Mouse (Mus musculus): ENCODE measurements around the gene Bcar1. TPM values are rescaled to one million over a fixed set of nuclear protein-coding genes. Genes with fewer than 3 reads are reported as not detected.

The Bcar1 gene
- polyA plus RNA-seq, 1 experiment, result 29.5 TPM

- no peak overlapping the region for H3K4me3 ChIP-seq (ENCODE audit: control insufficient read depth, low read depth, low read length)
- peaks cover 3% of the 10 kb centered on the region; the same call in 1 of the 2 replicates for H3K36me3 ChIP-seq (ENCODE audit: control insufficient read depth, insufficient read depth, low read length)
Observed at GRCm38 (mm10) chr8:111769296-111769695, 25.7 kb upstream of the Bcar1 start.

GRCm38 (mm10) chr8:111768651-111769050 is 25.0 kb upstream of the Bcar1 start:
- H3K36me3 ChIP-seq (ENCODE audit: control insufficient read depth, insufficient read depth, low read length), result peaks cover 3% of the 10 kb centered on the region; the same call in 1 of the 2 replicates
- H3K27me3 ChIP-seq (ENCODE audit: control insufficient read depth, insufficient read depth, low read length), result no peaks in the 10 kb centered on the region
- H3K27ac ChIP-seq (ENCODE audit: control insufficient read depth, insufficient read depth, low read depth, low read length), result no peak overlapping the region
- H3K4me1 ChIP-seq (ENCODE audit: control insufficient read depth, insufficient read depth, low read length), result no peaks in the 10 kb centered on the region
- no peak overlapping the region for H3K4me3 ChIP-seq (ENCODE audit: control insufficient read depth, low read depth, low read length)
- TF ChIP-seq POLR2A (IDR thresholded peaks at IDR 0.05; ENCODE audit: control insufficient read depth, low read depth, low read length), result no peak
- no peak for TF ChIP-seq CTCF (IDR thresholded peaks at IDR 0.05; ENCODE audit: control insufficient read depth, insufficient read depth, insufficient replicate concordance, low read depth, low read length)

More at GRCm38 (mm10) chr8:111769296-111769695, 25.7 kb upstream of the Bcar1 start:
- no peaks in the 10 kb centered on the region for H3K27me3 ChIP-seq (ENCODE audit: control insufficient read depth, insufficient read depth, low read length)
- no peaks in the 10 kb centered on the region for H3K4me1 ChIP-seq (ENCODE audit: control insufficient read depth, insufficient read depth, low read length)
- no peak for TF ChIP-seq CTCF (IDR thresholded peaks at IDR 0.05; ENCODE audit: control insufficient read depth, insufficient read depth, insufficient replicate concordance, low read depth, low read length)
- TF ChIP-seq POLR2A (IDR thresholded peaks at IDR 0.05; ENCODE audit: control insufficient read depth, low read depth, low read length), result no peak; the same call in 1 of the 2 replicates
- H3K27ac ChIP-seq (ENCODE audit: control insufficient read depth, insufficient read depth, low read depth, low read length), result no peak overlapping the region

DNA sequence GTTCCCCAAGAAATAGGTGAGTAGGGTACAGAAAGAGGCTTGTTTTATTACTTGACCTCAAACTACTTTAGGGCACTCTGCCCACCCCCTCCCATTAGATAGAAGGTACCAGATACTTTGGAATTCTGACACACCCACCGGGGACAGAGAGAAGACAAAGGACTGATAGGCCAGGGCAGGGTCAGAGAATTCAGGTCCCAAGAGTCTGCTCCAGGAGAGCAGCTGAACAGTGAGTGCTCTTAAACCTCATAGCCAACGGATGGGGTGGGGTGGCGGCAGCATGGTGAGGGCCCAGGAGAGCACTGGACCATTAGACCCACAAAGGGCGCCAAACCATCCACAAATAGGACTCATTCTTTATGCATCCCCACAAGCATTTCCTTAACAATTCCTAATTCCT is 22.0 kb upstream of the Bcar1 start:
- no peak for TF ChIP-seq POLR2A (IDR thresholded peaks at IDR 0.05; ENCODE audit: control insufficient read depth, low read depth, low read length)
- no peak for TF ChIP-seq CTCF (IDR thresholded peaks at IDR 0.05; ENCODE audit: control insufficient read depth, insufficient read depth, insufficient replicate concordance, low read depth, low read length)
- Histone ChIP-seq H3K27ac (ENCODE audit: control insufficient read depth, insufficient read depth, low read depth, low read length) (no peak overlapping the region), H3K27me3 (ENCODE audit: control insufficient read depth, insufficient read depth, low read length) (no peaks in the 10 kb centered on the region), H3K36me3 (ENCODE audit: control insufficient read depth, insufficient read depth, low read length) (peaks cover 3% of the 10 kb centered on the region; the same call in 1 of the 2 replicates), H3K4me3 (ENCODE audit: control insufficient read depth, low read depth, low read length) (no peak overlapping the region), H3K4me1 (ENCODE audit: control insufficient read depth, insufficient read depth, low read length) (no peaks in the 10 kb centered on the region)

DNA sequence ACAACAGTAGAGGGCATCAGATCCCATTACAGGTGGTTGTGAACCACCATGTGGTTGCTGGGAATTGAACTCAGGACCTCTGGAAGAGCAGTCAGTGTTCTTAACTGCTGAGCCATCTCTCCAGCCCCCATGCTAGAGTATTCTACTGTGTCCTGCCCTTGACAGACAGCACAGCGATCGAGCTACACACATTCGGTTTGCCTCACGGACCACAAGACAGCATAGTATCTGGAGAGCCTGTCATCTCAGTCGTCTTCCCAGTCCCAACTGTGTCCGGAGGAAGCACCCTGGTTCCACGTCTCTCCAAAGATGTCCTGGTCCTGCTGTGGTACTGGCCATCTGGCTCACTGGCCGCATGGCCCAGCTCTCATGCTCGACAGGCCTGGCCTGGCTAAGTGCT is 21.5 kb upstream of the Bcar1 start:
- H3K4me3 ChIP-seq (ENCODE audit: control insufficient read depth, low read depth, low read length), result no peak overlapping the region
- H3K27me3 ChIP-seq (ENCODE audit: control insufficient read depth, insufficient read depth, low read length), result no peaks in the 10 kb centered on the region
- TF ChIP-seq POLR2A (IDR thresholded peaks at IDR 0.05; ENCODE audit: control insufficient read depth, low read depth, low read length), result no peak
- no peak for TF ChIP-seq CTCF (IDR thresholded peaks at IDR 0.05; ENCODE audit: control insufficient read depth, insufficient read depth, insufficient replicate concordance, low read depth, low read length)
- no peaks in the 10 kb centered on the region for H3K4me1 ChIP-seq (ENCODE audit: control insufficient read depth, insufficient read depth, low read length)
- no peak overlapping the region for H3K27ac ChIP-seq (ENCODE audit: control insufficient read depth, insufficient read depth, low read depth, low read length)
- H3K36me3 ChIP-seq (ENCODE audit: control insufficient read depth, insufficient read depth, low read length), result peaks cover 3% of the 10 kb centered on the region; the same call in 1 of the 2 replicates

- no peak overlapping the region for H3K27ac ChIP-seq (ENCODE audit: control insufficient read depth, insufficient read depth, low read depth, low read length)
- no peak for TF ChIP-seq POLR2A (IDR thresholded peaks at IDR 0.05; ENCODE audit: control insufficient read depth, low read depth, low read length)
- TF ChIP-seq CTCF (IDR thresholded peaks at IDR 0.05; ENCODE audit: control insufficient read depth, insufficient read depth, insufficient replicate concordance, low read depth, low read length), result no peak
- H3K27me3 ChIP-seq (ENCODE audit: control insufficient read depth, insufficient read depth, low read length), result no peaks in the 10 kb centered on the region
- no peak overlapping the region for H3K4me3 ChIP-seq (ENCODE audit: control insufficient read depth, low read depth, low read length)
- H3K4me1 ChIP-seq (ENCODE audit: control insufficient read depth, insufficient read depth, low read length), result no peaks in the 10 kb centered on the region
- no peaks in the 10 kb centered on the region for H3K36me3 ChIP-seq (ENCODE audit: control insufficient read depth, insufficient read depth, low read length)
Observed at GRCm38 (mm10) chr8:111760708-111761107, 17.1 kb upstream of the Bcar1 start.

DNA sequence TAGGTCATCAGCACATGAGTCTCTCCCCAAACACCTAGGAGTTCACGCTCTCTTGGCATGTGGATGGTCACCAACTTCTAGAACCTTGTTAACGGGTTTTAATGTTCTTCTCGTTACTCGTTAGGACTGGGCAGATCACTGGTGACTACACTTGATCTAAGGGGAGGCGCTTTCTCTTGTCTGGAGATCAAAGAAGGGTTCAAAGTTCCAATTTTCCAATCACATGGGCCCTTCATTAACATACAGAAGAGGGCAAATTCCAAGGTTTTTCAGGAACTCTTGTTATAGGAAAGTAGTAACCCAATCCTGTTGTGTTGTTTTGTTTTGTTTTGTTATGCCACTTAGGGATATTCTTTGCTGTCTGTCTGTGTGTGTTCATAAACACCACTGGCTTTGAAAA is 15.2 kb upstream of the Bcar1 start:
- no peak overlapping the region for H3K4me3 ChIP-seq (ENCODE audit: control insufficient read depth, low read depth, low read length)
- H3K27me3 ChIP-seq (ENCODE audit: control insufficient read depth, insufficient read depth, low read length), result no peaks in the 10 kb centered on the region
- H3K36me3 ChIP-seq (ENCODE audit: control insufficient read depth, insufficient read depth, low read length), result no peaks in the 10 kb centered on the region
- TF ChIP-seq CTCF (IDR thresholded peaks at IDR 0.05; ENCODE audit: control insufficient read depth, insufficient read depth, insufficient replicate concordance, low read depth, low read length) (no peak), POLR2A (IDR thresholded peaks at IDR 0.05; ENCODE audit: control insufficient read depth, low read depth, low read length) (no peak)
- no peak overlapping the region for H3K27ac ChIP-seq (ENCODE audit: control insufficient read depth, insufficient read depth, low read depth, low read length)
- H3K4me1 ChIP-seq (ENCODE audit: control insufficient read depth, insufficient read depth, low read length), result peaks cover 2% of the 10 kb centered on the region; the same call in 1 of the 2 replicates

GRCm38 (mm10) chr8:111757599-111757998 is 14.0 kb upstream of the Bcar1 start:
- H3K4me1 ChIP-seq (ENCODE audit: control insufficient read depth, insufficient read depth, low read length), result peaks cover 5% of the 10 kb centered on the region
- H3K4me3 ChIP-seq (ENCODE audit: control insufficient read depth, low read depth, low read length), result no peak overlapping the region
- H3K27ac ChIP-seq (ENCODE audit: control insufficient read depth, insufficient read depth, low read depth, low read length), result no peak overlapping the region
- TF ChIP-seq POLR2A (IDR thresholded peaks at IDR 0.05; ENCODE audit: control insufficient read depth, low read depth, low read length), result no peak
- TF ChIP-seq CTCF (IDR thresholded peaks at IDR 0.05; ENCODE audit: control insufficient read depth, insufficient read depth, insufficient replicate concordance, low read depth, low read length), result no peak
- no peaks in the 10 kb centered on the region for H3K27me3 ChIP-seq (ENCODE audit: control insufficient read depth, insufficient read depth, low read length)
- no peaks in the 10 kb centered on the region for H3K36me3 ChIP-seq (ENCODE audit: control insufficient read depth, insufficient read depth, low read length)

- H3K27ac ChIP-seq (ENCODE audit: control insufficient read depth, insufficient read depth, low read depth, low read length), result no peak overlapping the region
- no peaks in the 10 kb centered on the region for H3K36me3 ChIP-seq (ENCODE audit: control insufficient read depth, insufficient read depth, low read length)
- no peak overlapping the region for H3K4me3 ChIP-seq (ENCODE audit: control insufficient read depth, low read depth, low read length)
- H3K27me3 ChIP-seq (ENCODE audit: control insufficient read depth, insufficient read depth, low read length), result no peaks in the 10 kb centered on the region
- H3K4me1 ChIP-seq (ENCODE audit: control insufficient read depth, insufficient read depth, low read length), result peaks cover 5% of the 10 kb centered on the region
- TF ChIP-seq CTCF (IDR thresholded peaks at IDR 0.05; ENCODE audit: control insufficient read depth, insufficient read depth, insufficient replicate concordance, low read depth, low read length) (no peak), POLR2A (IDR thresholded peaks at IDR 0.05; ENCODE audit: control insufficient read depth, low read depth, low read length) (no peak)
Observed at GRCm38 (mm10) chr8:111754736-111755135, 11.1 kb upstream of the Bcar1 start.

All from testis, adult 2 months (tissue).